Mouse (Mus musculus) brown adipose tissue, adult 24 weeks (tissue): ENCODE data around the gene Wwtr1. TPM values are rescaled to one million over a fixed set of nuclear protein-coding genes. Genes with fewer than 3 reads are reported as not detected.

Experiments
- H3K27ac ChIP-seq: fragments of 200-500 bp; replicated peaks from 2 replicates; pipeline ENCODE4 v1.5.1; 2012; ENCODE audit warnings: low read depth, mild to moderate bottlenecking, low read length
- H3K4me1 ChIP-seq: fragments of 200-500 bp; 2 replicates; pipeline ENCODE4 v1.6.1; 2012; ENCODE audit warnings: low read length, mixed read lengths; ENCODE audit not compliant: control insufficient read depth, insufficient read depth, insufficient read length
- H3K4me3 ChIP-seq: fragments of 200-500 bp; 2 replicates; pipeline ENCODE4 v1.5.1; 2012; ENCODE audit warnings: low read depth, mild to moderate bottlenecking, low read length, moderate library complexity; ENCODE audit not compliant: insufficient read depth
- polyA plus RNA-seq: library from polyadenylated mRNA; stranded (reverse); fragments of >200 nt; gene quantifications from 2 replicates; pipeline ENCODE4 v1.2.4, GENCODE M21; 2012; ENCODE audit not compliant: missing spikeins, insufficient read depth, insufficient read length

Gene Wwtr1
- polyA plus RNA-seq, 1 experiment = 28.3 TPM

- Histone ChIP-seq H3K4me1 (peaks cover 34% of the 10 kb centered on the region), H3K4me3 (0 out of 2 replicates have a peak overlapping the region, but pooled peaks have one; percentile 6), H3K27ac (peak overlapping the region; percentile 86)
These were observed 31.6 kb downstream of the Wwtr1 start for GRCm38 (mm10) chr3:57544154-57544553.

- Histone ChIP-seq H3K27ac (no peak overlapping the region; the same call in 1 of the 2 replicates), H3K4me1 (peaks cover 38% of the 10 kb centered on the region), H3K4me3 (no peak overlapping the region)
These were observed 32.8 kb downstream of the Wwtr1 start for GRCm38 (mm10) chr3:57542848-57543380.

GRCm38 (mm10) chr3:57541205-57541604 is 34.5 kb downstream of the Wwtr1 start:
- Histone ChIP-seq H3K4me1 (peaks cover 33% of the 10 kb centered on the region), H3K27ac (peak overlapping the region; percentile 89), H3K4me3 (no peak overlapping the region)

GRCm38 (mm10) chr3:57540474-57540873 is 35.2 kb downstream of the Wwtr1 start:
- peak overlapping the region; percentile 38 for H3K27ac ChIP-seq
- peaks cover 37% of the 10 kb centered on the region for H3K4me1 ChIP-seq
- H3K4me3 ChIP-seq = no peak overlapping the region

- Histone ChIP-seq H3K4me1 (peaks cover 35% of the 10 kb centered on the region), H3K27ac (no peak overlapping the region), H3K4me3 (no peak overlapping the region)
These were observed 40.1 kb downstream of the Wwtr1 start for GRCm38 (mm10) chr3:57535483-57536185.

- H3K4me1 ChIP-seq = peaks cover 28% of the 10 kb centered on the region
- H3K27ac ChIP-seq = peak overlapping the region; percentile 98
- no peak overlapping the region for H3K4me3 ChIP-seq
These were observed 41.3 kb downstream of the Wwtr1 start for GRCm38 (mm10) chr3:57534450-57534849.

GRCm38 (mm10) chr3:57533876-57534275 is 41.8 kb downstream of the Wwtr1 start:
- peak overlapping the region; percentile 98 for H3K27ac ChIP-seq
- H3K4me1 ChIP-seq = peaks cover 28% of the 10 kb centered on the region
- peak overlapping the region; percentile 34 for H3K4me3 ChIP-seq

- H3K4me3 ChIP-seq = no peak overlapping the region
- peaks cover 24% of the 10 kb centered on the region for H3K4me1 ChIP-seq
- H3K27ac ChIP-seq = peak overlapping the region; percentile 98
These were observed 42.6 kb downstream of the Wwtr1 start for GRCm38 (mm10) chr3:57532991-57533725.

- Histone ChIP-seq H3K4me1 (peaks cover 27% of the 10 kb centered on the region), H3K27ac (no peak overlapping the region), H3K4me3 (no peak overlapping the region)
These were observed 44.9 kb downstream of the Wwtr1 start for GRCm38 (mm10) chr3:57530836-57531235.

GRCm38 (mm10) chr3:57530221-57530620 is 45.5 kb downstream of the Wwtr1 start:
- H3K27ac ChIP-seq = no peak overlapping the region
- no peak overlapping the region for H3K4me3 ChIP-seq
- peaks cover 22% of the 10 kb centered on the region for H3K4me1 ChIP-seq

GRCm38 (mm10) chr3:57527154-57527553 is 48.6 kb downstream of the Wwtr1 start:
- Histone ChIP-seq H3K4me3 (no peak overlapping the region), H3K27ac (no peak overlapping the region), H3K4me1 (peaks cover 6% of the 10 kb centered on the region; the same call in 1 of the 2 replicates)

GRCm38 (mm10) chr3:57523093-57523492 is 52.6 kb downstream of the Wwtr1 start:
- H3K4me1 ChIP-seq = peaks cover 6% of the 10 kb centered on the region; the same call in 1 of the 2 replicates
- no peak overlapping the region for H3K27ac ChIP-seq
- H3K4me3 ChIP-seq = no peak overlapping the region

GRCm38 (mm10) chr3:57521876-57522275 is 53.8 kb downstream of the Wwtr1 start:
- H3K27ac ChIP-seq = no peak overlapping the region
- peaks cover 2% of the 10 kb centered on the region; the same call in 1 of the 2 replicates for H3K4me1 ChIP-seq
- no peak overlapping the region for H3K4me3 ChIP-seq

GRCm38 (mm10) chr3:57519995-57520394 is 55.7 kb downstream of the Wwtr1 start:
- H3K27ac ChIP-seq = no peak overlapping the region
- no peak overlapping the region for H3K4me3 ChIP-seq
- peaks cover 2% of the 10 kb centered on the region; the same call in 1 of the 2 replicates for H3K4me1 ChIP-seq

GRCm38 (mm10) chr3:57516146-57516545 is 59.6 kb downstream of the Wwtr1 start:
- H3K4me3 ChIP-seq = no peak overlapping the region
- H3K4me1 ChIP-seq = peaks cover 13% of the 10 kb centered on the region
- no peak overlapping the region; the same call in 1 of the 2 replicates for H3K27ac ChIP-seq
